Mouse (Mus musculus) forebrain, embryonic 10.5 days (tissue): ENCODE measurements at regions not wholly inside any gene's neighbourhood (a gene's known extent, or its start where the extent isn't known, plus 50 kb on each side); places are given as distances from the start of the nearest gene placed in this dataset.

Experiments
- DNase-seq: peaks from one replicate; pipeline ENCODE4 v3.0.0-alpha.2; 2017; ENCODE audit warnings: low spot score; ENCODE audit errors: extremely low spot score
- H3K27ac ChIP-seq: fragments of 300-500 bp; sonication (generic); 2 replicates; pipeline ENCODE4 v1.5.1; 2016; ENCODE audit warnings: mild to moderate bottlenecking
- H3K27me3 ChIP-seq: fragments of 300-500 bp; sonication (generic); 2 replicates; pipeline ENCODE4 v1.6.1; 2016; ENCODE audit warnings: mild to moderate bottlenecking; ENCODE audit not compliant: poor library complexity, severe bottlenecking
- H3K36me3 ChIP-seq: fragments of 300-500 bp; sonication (generic); replicated peaks from 2 replicates; pipeline ENCODE4 v1.6.1; 2016; ENCODE audit warnings: mild to moderate bottlenecking, moderate library complexity
- H3K4me1 ChIP-seq: fragments of 300-500 bp; sonication (generic); 2 replicates; pipeline ENCODE4 v1.6.1; 2016
- H3K4me3 ChIP-seq: fragments of 300-500 bp; sonication (generic); 2 replicates; pipeline ENCODE4 v1.5.1; 2016; ENCODE audit warnings: mild to moderate bottlenecking, moderate library complexity
- H3K9me3 ChIP-seq: fragments of 300-500 bp; sonication (generic); 2 replicates; pipeline ENCODE4 v1.6.1; 2016; ENCODE audit warnings: mild to moderate bottlenecking, moderate library complexity
- whole genome bisulfite sequencing: fragments of 180-500 bp; shearing (Covaris S2); methylation state at CpG from one replicate; pipeline ENCODE4 v1.1.7; 2016; 5-methylcytosine and 5-hydroxymethylcytosine counted together

DNA sequence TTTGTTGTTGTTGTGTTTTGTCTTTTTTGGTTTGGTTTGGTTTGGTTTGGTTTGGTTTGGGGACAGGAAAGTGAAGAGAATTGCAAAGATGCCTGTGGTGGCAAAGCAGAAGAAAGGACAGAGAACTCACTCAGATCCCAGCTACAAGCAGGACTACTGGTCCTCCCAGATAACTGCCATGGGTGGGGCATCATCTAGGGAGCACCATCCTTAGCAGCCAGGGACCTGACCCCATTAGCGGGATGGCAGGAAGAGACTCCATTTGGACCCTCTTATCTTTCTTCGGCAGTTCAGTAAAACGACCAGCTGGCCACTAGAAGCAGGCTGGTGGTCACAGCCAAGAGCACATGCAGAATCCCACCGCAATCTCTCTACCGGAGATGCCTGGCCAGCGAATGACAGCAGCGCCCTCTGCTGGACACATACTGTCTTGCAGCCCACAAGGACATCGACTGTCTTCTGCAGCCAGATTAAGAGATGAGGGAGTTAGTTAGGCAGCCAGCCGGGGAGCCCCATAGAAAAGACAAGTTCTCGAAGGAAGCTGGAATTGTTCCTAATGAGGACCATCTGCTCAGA lies 119.8 kb downstream of the Gm9195 start:
- Histone ChIP-seq H3K27me3 (no peaks in the 10 kb centered on the region), H3K4me1 (no peaks in the 10 kb centered on the region), H3K4me3 (no peak overlapping the region), H3K36me3 (no peaks in the 10 kb centered on the region), H3K27ac (no peak overlapping the region), H3K9me3 (no peaks in the 10 kb centered on the region)
- peak; percentile 83 for DNase-seq
- WGBS: 12% methylated on average over 10 of the region's 10 CpGs

GRCm38 (mm10) chr14:72360829-72361520 lies 130.7 kb downstream of the Gm9195 start:
- no peak for DNase-seq
- no peaks in the 10 kb centered on the region for H3K36me3 ChIP-seq
- H3K4me3 ChIP-seq: no peak overlapping the region
- no peaks in the 10 kb centered on the region for H3K9me3 ChIP-seq
- H3K27ac ChIP-seq: no peak overlapping the region
- 87% methylated on average over 4 of the region's 4 CpGs for WGBS
- no peaks in the 10 kb centered on the region for H3K4me1 ChIP-seq
- no peaks in the 10 kb centered on the region for H3K27me3 ChIP-seq

GRCm38 (mm10) chr14:72360181-72360580 lies 131.5 kb downstream of the Gm9195 start:
- H3K27ac ChIP-seq: no peak overlapping the region
- H3K36me3 ChIP-seq: no peaks in the 10 kb centered on the region
- no peaks in the 10 kb centered on the region for H3K27me3 ChIP-seq
- DNase-seq: no peak
- no peak overlapping the region for H3K4me3 ChIP-seq
- WGBS: 90% methylated on average over 7 of the region's 7 CpGs
- H3K4me1 ChIP-seq: no peaks in the 10 kb centered on the region
- no peaks in the 10 kb centered on the region for H3K9me3 ChIP-seq

DNA sequence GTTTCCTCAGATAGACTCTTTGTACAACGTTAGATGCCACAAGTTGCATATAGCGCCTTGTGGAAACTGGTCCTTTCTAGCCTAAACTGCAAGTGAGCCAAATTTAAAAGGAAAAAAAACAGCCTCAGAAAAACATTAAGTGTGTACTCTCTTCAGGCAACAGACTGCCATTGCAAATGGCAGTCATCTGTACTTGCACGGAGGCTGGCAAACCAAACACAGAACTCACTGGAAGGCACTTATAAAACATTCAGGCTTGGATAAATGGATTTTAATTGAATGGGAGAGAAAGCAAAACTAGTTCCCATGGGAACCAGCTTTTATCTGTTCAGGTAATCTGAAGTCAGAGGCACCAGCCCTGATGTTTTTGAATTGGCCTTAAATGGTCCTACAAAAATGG lies 133.7 kb downstream of the Gm9195 start:
- no peak for DNase-seq
- Histone ChIP-seq H3K4me3 (no peak overlapping the region), H3K27me3 (no peaks in the 10 kb centered on the region), H3K4me1 (no peaks in the 10 kb centered on the region), H3K9me3 (no peaks in the 10 kb centered on the region), H3K36me3 (no peaks in the 10 kb centered on the region), H3K27ac (no peak overlapping the region)
- WGBS: 90% methylated on average over 3 of the region's 3 CpGs

GRCm38 (mm10) chr14:72342181-72342580 lies 149.5 kb downstream of the Gm9195 start:
- Histone ChIP-seq H3K9me3 (no peaks in the 10 kb centered on the region), H3K4me1 (peaks cover 9% of the 10 kb centered on the region), H3K4me3 (no peak overlapping the region), H3K27ac (no peak overlapping the region), H3K36me3 (no peaks in the 10 kb centered on the region), H3K27me3 (no peaks in the 10 kb centered on the region)
- DNase-seq: no peak
- 78% methylated on average over 5 of the region's 5 CpGs for WGBS

DNA sequence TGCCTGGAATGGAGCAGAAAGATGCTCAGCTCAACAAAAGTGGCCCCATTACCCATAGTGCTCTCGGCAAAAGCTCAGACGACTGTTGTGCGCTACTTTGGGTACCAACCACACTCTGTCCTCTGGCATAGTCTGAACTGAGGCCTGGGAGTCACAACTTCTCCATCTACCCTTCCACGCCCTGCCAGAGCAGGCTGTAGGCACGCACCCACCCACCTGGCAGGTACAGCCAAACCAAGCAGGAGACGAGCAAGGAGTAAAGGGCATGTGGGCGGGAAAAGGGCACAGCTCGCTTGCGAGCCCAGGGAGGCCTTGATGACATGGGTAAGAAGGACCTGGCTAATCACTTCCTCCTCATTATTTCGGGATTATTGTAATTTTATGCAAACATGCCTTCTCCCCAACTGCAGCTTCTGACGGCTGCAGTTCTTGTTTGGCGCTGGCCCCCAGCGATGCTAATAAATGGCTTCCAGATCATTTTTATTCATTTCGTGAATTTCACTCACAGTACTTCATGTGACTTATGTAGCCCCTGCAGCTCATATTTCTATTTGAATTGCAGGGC lies 150.0 kb downstream of the Gm9195 start:
- Histone ChIP-seq H3K4me3 (no peak overlapping the region), H3K4me1 (peaks cover 9% of the 10 kb centered on the region), H3K27me3 (no peaks in the 10 kb centered on the region), H3K36me3 (no peaks in the 10 kb centered on the region), H3K9me3 (no peaks in the 10 kb centered on the region), H3K27ac (no peak overlapping the region)
- DNase-seq: no peak
- WGBS: 71% methylated on average over 14 of the region's 14 CpGs

DNA sequence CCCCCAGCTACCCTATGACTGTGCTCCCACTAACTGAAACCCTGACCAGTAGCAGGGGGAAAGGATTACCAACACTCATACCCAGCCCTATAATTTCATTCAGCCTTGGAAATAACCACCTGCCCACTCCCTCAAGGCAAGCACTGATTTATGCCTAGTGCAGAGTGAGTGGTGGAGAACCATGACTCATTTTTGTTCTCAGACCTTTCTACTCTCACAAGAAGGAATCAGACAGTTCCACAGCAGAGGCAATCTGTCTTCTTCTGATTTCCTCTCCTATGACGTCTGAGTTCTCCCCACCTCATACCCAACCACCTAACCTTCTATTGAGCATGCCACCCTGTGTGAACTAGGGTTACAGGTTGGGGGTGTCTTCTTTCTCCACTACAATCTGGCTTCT lies 153.6 kb downstream of the Gm9195 start:
- no peak overlapping the region for H3K4me3 ChIP-seq
- no peaks in the 10 kb centered on the region for H3K27me3 ChIP-seq
- H3K4me1 ChIP-seq: peaks cover 9% of the 10 kb centered on the region
- H3K9me3 ChIP-seq: no peaks in the 10 kb centered on the region
- no peak for DNase-seq
- H3K27ac ChIP-seq: no peak overlapping the region
- no peaks in the 10 kb centered on the region for H3K36me3 ChIP-seq
- 83% methylated on average over 1 of the region's 1 CpGs for WGBS

DNA sequence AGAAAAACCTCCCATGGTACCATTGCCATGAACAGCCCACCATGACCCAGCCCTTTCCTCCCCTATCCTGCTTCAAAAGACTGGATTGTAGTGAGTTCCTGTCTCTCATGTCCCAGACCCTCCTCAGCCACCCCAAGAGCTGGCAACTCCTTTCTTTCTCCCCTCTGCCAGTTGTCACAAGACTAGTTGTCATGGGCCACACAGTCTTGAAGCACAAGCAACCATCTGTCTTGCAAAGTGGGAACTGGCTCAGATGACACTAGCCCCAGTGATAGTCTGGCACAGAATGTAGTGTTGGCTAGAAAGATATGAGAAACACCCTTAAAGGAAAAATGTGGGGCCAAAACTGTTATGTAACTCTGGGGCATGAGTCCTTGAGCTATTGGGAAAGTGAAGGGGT lies 187.8 kb downstream of the Gm9195 start:
- no peaks in the 10 kb centered on the region for H3K9me3 ChIP-seq
- no peak for DNase-seq
- H3K27ac ChIP-seq: no peak overlapping the region
- H3K4me3 ChIP-seq: no peak overlapping the region
- H3K36me3 ChIP-seq: no peaks in the 10 kb centered on the region
- 0 out of 2 replicates have a peak, but pooled peaks cover 5% of the 10 kb centered on the region for H3K27me3 ChIP-seq
- H3K4me1 ChIP-seq: peaks cover 5% of the 10 kb centered on the region; the same call in 1 of the 2 replicates

GRCm38 (mm10) chr14:72300026-72300425 lies 191.6 kb downstream of the Gm9195 start:
- WGBS: 82% methylated on average over 1 of the region's 1 CpGs
- no peak overlapping the region for H3K4me3 ChIP-seq
- peak; percentile 25 for DNase-seq

GRCm38 (mm10) chr14:72294631-72295030 lies 197.0 kb downstream of the Gm9195 start:
- no peak overlapping the region for H3K4me3 ChIP-seq
- H3K4me1 ChIP-seq: peaks cover 14% of the 10 kb centered on the region; the same call in 1 of the 2 replicates
- H3K9me3 ChIP-seq: no peaks in the 10 kb centered on the region
- no peak for DNase-seq
- H3K27me3 ChIP-seq: peaks cover 6% of the 10 kb centered on the region
- H3K36me3 ChIP-seq: no peaks in the 10 kb centered on the region
- 38% methylated on average over 6 of the region's 6 CpGs for WGBS
- H3K27ac ChIP-seq: no peak overlapping the region

More at GRCm38 (mm10) chr14:72300026-72300425, 191.6 kb downstream of the Gm9195 start:
- Histone ChIP-seq H3K27ac (no peak overlapping the region), H3K36me3 (no peaks in the 10 kb centered on the region), H3K4me1 (peaks cover 11% of the 10 kb centered on the region; the same call in 1 of the 2 replicates), H3K27me3 (peaks cover 6% of the 10 kb centered on the region; the same call in 1 of the 2 replicates), H3K9me3 (no peaks in the 10 kb centered on the region)

GRCm38 (mm10) chr14:72293677-72294387 lies 197.8 kb downstream of the Gm9195 start:
- H3K27ac ChIP-seq: no peak overlapping the region
- no peak overlapping the region for H3K4me3 ChIP-seq
- peaks cover 14% of the 10 kb centered on the region; the same call in 1 of the 2 replicates for H3K4me1 ChIP-seq
- H3K36me3 ChIP-seq: no peaks in the 10 kb centered on the region
- WGBS: 68% methylated on average over 9 of the region's 9 CpGs
- DNase-seq: no peak
- no peaks in the 10 kb centered on the region for H3K9me3 ChIP-seq
- peaks cover 6% of the 10 kb centered on the region for H3K27me3 ChIP-seq

DNA sequence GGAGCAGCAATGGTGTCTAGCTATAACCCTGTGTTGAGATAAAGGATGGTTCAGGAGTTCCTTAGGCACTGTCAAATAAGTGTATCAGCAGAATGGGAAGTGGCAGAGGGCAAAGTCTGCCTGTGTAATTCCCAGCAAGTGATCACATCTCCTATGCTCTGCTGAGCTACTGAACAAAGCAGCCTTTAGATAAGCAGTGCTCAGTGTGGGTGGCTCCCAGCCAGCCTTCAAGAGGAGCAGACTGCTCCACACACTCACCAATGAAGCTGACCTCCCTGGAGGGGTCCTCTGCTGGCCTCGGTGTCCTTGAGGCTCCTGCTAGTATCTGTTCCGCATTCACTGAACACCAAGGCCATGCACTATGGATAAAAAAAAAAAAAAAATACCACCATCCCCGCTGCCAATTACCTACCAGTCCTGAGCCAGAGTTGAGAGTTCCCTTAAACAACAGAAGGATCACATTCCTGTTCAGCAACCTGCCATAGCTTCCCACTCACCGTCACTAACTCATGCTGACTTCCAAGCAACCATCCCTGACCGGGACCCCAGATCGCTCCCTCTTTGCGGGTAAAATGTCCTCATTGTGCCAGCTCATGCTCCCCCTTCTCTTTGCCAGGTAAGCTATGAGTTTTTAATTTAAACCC lies 198.9 kb downstream of the Gm9195 start:
- Histone ChIP-seq H3K9me3 (no peaks in the 10 kb centered on the region), H3K27ac (no peak overlapping the region), H3K36me3 (no peaks in the 10 kb centered on the region), H3K27me3 (peaks cover 6% of the 10 kb centered on the region), H3K4me1 (peaks cover 14% of the 10 kb centered on the region; the same call in 1 of the 2 replicates), H3K4me3 (no peak overlapping the region)
- 83% methylated on average over 7 of the region's 7 CpGs for WGBS
- DNase-seq: no peak
